Mouse (Mus musculus): ENCODE measurements around the gene Fgfr2.
A peak's percentile ranks its signal among the peaks of the same experiment; 100 is the strongest.

The Fgfr2 gene

DNA sequence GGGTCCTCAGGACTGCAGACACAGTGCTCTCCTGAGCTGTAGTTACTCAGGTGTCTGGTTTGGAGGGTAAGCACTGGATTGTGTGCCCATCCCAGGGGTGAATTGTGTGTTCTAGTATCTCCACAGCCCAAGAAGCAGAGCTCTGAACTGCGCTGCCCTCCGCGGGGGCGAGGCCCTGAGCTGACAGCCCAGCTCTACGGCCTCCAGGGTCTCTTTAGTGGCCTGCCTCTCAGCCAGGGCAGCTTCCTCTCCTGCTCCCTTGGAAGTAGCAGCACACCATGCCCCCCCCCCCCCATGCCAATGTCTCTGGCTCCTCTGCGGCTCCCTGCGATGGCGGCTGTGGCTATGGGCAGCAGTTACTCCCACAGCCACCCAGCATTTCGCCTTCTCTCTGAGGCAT lies 411.6 kb downstream of the Fgfr2 start:
- DNase-seq: no peak

DNA sequence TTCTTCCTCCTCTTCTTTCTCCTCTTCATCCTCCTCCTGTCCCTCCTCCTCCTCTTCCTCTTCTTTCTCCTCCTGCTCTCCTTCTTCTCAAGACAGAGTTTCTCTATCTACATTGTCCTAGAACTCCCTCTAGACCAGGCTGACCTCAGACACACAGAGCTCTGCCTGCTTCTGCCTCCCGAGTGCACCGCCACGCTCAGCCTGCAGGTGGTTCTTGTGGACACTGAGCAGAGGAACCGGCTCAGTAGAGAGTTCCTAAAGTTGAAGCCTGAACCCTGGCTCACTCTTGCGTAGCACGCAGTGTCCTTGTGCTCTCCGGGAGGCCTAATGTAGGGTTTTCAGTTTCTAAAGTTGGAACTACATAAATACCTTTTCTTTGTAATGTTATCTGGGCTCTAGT lies 418.0 kb downstream of the Fgfr2 start:
- no peak for DNase-seq

DNA sequence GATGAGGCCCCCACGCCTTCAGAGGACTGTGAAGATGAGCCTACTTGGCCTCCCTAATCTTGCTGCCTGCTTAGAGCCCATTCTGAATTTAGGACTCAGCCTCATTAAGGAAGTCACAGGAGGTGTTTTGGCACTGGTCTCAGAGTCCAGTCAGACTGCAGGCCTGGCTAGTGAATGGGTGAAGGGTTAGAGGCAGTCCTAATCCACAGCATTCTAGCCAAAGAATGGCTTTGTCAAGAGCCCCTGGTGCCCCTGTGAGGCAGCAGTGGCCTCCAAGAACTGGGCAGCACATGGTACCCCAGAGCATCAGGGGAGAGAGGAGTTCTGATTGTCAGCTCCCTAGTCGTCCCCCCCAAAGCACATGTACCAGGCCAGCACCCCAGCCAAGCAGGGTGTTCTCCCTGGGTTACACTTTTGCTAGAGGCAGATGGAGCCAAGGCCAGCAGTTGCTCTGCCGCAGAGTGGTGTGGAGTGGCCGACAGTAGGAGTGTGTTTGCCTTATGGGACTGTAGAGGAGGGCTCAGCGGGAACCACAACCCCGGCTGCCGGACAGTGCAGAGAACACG lies 418.8 kb downstream of the Fgfr2 start:
- no peak for DNase-seq

DNA sequence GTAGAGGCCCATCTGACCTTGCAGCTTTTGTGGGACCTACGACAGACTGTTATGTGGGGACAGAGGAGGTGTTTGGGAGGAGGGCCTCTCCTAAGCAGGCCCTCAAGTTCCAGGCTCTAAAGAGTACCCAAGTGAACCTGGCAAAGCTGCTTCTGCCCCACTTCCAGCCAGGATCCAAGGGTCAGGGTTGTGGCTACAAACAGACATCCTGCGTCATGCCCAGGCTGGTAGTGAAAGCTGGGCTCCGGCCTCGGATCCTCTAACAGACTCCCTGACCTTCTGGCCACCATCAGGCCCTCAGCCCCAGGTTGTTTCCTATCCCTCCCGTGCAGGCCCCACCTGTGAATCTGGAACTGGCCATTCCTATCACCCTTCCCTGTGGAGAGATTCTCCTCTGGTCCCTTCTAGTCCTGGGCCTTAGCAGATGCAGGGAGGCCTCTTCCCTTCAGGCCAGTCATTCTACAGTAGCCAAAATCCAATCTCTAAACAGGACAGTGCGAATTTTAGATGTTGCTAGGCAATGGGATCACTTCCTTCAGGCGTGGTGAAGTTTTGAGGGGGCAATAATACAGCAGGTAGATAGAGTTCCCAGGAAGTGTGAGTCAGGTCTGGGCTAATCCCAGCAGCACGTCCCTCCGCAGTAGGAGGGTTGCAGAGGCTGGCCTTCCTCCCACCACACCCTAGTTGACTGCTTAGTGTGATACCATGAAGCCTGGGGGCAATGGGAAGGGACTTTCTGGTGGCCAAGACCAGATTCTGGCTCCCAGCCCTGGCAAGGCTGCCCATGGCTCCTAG lies 419.4 kb downstream of the Fgfr2 start:
- no peak for DNase-seq

DNA sequence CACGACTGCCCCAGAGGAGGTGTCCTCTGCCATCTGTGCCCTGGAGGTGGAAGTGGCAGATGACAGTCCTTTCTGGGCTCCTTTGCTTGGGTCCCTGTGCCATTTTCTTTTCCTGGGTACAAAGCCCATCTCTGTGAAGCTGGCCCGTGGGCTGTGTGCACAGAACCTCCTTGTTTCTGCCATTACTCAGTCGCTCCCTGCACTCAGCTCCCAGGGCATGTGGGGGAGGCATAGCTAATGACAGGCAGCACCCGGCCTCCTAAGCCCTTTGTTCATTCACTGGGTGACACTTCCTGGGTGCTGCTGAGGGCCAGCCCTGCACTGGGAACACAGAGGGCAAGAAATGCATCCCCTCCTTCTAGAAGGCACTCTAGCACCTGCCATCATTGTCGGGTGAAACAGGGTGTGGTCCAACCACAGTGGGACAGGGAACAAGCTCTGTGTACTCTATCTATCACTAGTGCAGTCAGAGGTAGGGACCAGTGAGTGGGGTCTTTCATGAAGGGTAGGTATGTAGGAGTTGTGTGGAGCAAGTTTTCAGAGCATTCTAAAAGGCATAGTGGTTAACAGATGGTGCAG lies 420.6 kb downstream of the Fgfr2 start:
- DNase-seq: no peak

DNA sequence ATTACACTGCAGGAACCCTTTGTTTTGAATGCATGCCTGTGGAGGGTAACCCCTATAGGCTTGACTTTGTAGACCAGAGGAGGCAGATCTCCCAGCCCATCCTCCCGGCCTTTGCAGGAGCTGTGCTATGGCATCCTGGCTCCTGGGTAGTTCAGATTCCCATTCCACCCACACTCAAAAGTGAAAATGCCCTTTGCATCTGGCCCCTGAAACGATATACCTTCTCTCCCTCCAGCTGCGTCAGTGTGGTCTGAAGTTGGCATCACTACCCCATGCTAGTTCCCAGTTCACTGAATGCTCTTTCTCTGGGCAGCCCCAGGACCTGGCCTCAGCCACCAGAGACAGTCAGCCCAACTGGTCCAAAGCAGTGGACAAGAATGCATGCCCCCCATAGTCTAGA lies 421.1 kb downstream of the Fgfr2 start:
- DNase-seq: no peak

DNA sequence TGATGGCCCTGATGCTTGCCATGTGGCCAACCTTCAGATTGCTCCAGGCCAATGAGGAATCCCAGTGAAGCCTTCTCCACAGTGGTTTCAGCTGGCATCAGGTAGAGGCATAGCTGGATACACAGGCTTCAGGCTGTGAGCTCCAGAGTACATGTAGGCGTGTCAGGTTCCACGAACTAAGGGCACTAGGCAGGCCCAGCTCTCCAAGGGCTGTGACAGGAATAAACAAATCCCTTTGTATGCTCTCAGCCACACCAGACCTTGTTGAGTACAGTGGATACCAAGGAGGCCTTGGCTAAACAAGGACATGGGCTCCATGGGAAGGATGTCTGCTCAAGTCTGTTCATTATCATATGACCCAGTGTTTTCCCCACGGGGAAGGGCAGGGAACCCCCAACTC lies 421.7 kb downstream of the Fgfr2 start:
- no peak for DNase-seq

DNA sequence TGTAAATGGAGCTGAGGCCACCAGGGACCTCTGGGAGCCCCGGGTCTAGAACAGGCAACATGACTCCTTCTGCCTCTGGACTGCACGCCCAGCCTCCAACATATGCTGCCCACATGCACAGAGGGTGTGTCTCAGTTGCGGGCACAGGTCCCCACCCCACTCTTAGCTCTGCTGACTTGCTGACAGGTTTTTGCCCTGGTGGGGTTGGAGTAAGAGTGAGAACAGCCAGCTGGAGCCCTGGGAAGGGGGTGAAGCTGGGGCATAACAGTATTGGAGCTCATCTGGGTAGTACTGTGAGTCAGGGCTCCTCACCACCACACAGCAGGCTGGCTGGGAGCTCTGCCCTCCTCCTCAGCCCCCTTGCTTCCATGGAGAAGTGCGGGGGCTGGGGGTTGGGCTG lies 423.0 kb downstream of the Fgfr2 start:
- no peak for DNase-seq

DNA sequence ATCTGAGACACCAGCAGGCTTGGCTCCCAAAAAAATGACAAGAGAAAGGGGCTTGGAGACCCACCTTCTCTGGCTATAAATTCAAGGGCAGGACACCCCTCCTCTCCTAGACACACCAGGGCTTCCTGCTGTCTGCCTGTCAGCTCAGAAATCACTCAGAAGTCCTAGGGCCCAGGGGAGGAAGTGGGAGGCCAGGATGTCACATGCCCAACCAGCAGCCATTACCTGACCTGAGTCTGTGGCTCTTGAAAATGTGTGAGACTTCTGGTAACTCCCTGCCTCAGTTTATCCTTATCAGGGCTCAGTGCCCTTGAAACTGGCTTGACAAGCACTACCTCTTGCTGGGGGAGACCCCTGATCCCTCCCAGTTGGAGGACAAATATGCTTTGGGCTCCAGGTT lies 423.5 kb downstream of the Fgfr2 start:
- no peak for DNase-seq

DNA sequence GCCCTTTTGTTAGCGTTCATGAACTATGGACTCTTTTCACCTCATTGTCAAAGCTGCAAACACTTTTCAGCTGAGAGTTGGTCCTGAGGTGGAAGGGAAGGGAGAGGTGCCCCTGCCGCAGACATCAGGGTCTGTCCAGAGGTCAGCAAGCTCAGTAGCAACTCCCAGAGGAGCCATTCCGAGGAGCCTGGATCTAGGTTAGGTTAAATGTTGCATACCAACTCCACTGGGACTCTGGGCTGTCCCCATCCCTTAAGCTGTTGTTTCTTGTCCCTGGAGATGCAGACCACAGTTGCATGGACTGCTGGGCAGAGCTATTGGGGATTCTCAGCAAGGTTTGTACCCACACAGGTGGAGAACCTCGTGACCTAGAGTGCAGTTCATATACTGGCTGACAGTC lies 424.0 kb downstream of the Fgfr2 start:
- no peak for DNase-seq

DNA sequence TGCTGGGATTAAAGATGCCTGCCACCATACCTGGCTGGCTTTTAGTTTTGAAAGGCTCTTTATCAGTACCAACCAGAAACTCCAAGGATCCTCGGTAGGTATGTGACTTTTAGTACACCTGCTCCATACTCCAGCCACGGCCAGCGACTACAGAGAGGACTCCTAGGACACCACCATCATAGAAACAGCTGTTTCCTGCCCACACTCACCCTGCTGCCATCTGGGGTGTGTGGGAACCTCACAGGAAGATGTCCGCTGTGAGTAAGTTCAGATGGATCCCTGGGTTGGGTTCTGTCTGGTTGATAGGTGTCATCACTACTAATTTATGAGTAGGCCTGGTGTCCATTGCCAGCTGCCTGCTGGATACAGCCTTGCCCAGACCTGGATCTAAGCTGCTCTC lies 424.4 kb downstream of the Fgfr2 start:
- DNase-seq: no peak

DNA sequence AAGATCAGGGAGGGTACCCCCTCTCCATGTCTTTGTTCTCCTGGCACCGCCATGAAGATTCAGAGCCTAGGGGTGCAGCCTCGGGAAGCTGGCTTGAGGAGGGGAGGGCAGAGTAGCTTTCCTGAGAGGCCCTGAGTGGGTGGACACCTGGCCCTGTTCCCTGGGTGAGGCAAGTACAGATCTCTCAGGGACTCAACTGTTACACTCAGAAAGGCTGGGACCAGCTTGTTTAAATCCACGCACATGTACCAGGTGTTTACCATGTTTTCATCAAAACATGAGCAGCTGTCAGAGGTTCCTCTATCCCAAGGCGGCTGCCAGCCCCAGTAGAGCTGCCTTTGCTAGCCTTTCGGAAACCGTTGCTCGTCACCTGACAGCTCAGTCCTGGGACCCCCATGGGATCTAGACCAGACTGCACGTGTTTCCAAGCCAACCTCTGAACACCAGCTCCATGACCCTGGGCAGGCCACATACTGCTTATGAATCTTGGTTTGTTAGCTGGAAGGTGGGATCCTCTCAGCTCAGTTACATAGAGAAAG lies 425.8 kb downstream of the Fgfr2 start:
- DNase-seq: no peak

DNA sequence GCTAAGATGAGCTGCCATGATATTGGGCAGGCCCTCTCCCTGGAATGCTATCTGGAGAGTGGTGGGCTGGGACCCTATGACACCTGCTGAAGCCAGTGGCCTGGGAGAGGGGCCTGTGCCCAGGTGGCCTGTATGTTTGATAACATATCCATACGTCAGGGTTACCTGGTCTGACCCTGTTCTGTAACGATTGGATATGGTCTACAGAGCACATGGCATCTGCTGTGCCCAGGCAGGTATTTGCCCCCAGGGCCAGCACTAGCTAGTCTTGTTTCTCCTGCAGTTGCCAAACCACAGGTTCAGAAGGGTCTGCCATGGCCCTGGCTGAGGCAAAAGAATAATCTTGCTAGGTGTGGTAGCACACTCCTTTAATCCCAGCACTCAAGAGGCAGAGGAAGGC lies 429.6 kb downstream of the Fgfr2 start:
- peak; percentile 73 for DNase-seq

DNA sequence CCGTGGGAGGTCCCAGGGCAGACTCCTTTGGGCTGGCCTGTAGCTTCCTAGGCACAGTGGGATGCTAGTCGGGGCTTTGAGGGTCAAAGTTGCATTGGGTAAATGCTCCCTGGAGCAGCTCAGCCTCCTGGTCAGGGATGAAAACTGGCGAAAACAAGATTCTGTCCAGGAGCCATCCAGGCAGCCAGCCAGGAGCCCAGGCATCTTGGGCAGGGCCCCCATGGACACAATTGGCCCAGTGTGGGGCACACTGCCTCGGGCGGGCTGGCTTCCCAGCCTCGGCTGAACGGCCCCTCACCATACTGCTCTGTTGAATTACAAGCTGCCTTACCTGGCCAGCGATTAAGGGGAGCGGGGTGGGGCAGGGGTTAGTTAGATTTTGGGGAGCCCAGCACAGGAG lies 430.4 kb downstream of the Fgfr2 start:
- peak; percentile 79 for DNase-seq

DNA sequence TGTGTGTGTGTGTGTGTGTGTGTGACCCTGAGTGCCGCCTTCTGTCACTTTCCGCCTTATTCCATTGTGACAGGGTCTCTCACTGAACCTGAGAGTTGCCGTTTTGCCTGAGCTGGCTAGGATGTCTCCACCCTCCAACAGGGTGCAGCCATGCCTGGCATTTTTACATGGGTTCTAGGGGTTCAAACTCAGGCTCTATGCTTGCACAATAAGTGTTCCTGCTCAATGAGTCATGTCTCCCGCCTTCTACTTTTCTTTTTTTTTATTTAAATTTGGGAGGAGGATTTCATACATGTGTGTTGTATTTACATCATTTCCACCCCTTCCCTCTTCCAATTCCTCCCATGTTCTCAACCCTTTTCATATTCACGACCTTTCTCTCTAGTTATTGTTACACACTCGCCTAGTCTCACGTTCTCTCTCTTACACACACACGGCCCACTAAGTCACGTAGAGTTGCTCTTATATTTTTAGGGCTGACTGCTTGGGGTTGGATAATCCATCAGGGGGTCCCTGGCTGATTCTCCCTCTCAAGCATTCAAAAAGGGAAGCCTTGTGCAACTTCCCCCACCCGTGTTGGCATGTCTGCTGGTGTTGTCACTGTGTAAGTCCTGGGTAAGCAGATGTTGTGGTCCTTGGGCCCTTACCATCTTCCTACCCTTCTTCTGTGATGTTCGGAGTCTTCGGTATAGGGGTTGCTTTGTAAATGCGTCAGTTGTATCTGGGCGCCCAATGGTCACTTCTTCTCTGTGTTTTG lies 432.3 kb downstream of the Fgfr2 start:
- DNase-seq: no peak

DNA sequence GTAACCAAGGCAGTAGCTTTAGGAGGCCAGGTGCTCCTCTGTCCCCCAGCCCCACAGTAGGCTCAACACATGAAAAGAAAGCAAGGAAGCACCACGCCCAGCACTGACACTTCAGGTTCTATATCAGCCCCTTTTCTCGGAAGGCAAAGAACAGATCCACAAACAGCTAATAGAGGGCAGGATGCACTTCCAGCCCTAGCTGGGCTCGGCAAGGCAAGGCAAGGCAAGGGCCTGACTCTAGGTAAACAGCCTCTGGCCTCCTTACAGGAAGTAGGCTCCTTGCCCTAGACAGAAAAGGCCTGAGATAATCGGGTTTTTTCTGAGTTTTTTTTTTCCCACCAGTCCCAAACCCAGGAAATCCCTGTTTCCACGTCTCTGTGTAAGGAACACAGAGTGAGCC lies 433.4 kb downstream of the Fgfr2 start:
- DNase-seq: no peak

DNA sequence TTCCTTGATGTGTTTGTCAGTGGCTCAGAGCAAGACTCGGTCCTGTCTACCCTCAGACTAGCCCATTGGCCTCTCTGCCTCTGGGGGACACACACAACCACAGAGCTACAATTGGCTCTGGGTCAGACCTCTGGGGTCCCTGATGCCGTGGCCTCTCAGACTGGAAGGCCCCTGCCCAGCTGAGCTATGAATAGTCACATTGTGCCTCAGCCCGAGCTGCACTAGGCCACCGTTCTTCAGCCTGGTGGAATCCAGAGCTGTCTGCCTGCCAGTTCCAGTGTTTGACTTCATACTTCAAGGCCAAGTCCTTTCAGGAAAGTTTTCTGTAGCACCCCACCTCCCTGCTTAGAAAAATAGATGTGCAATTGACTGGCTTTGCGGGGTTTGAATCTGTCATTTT lies 434.4 kb downstream of the Fgfr2 start:
- no peak for DNase-seq

DNA sequence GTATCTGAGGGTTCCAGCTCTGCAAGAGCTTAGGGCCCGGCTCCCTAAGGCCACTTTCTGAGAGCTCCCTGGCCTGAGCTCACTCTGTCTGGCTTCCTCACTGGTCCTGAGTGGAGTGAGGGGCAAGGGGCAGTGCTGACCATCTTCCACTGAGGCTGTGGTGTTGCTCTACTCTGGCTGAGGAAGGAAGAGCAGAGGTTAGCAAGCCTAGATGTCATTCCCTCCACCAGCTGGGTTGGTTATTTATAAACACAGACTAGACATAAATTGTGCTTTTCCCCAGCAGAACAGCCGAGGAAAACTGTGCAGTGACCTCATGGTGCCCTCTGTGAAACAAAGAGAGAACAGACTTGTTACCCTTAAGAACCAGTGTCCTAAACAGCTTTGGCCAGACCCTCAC lies 435.3 kb downstream of the Fgfr2 start:
- peak; percentile 55 for DNase-seq

DNA sequence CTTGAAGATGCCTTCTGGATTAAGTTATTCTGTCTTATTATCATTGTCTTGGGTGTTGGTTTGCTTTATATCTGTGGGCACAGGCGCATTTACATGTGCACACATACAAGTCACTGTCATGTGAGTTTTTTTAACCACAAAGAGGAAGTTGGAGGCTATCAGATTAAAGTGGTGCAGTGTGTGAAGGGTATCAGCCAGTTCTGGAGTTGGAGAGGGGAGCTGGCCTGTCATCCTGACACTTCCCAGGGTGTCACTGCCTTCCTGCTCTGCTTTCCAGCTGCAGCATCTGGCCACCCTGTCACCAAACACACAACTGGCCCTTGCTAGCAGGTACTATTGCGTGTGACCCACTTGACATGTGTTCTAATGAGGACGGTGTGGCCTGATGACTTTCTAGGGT lies 436.6 kb downstream of the Fgfr2 start:
- no peak for DNase-seq

DNA sequence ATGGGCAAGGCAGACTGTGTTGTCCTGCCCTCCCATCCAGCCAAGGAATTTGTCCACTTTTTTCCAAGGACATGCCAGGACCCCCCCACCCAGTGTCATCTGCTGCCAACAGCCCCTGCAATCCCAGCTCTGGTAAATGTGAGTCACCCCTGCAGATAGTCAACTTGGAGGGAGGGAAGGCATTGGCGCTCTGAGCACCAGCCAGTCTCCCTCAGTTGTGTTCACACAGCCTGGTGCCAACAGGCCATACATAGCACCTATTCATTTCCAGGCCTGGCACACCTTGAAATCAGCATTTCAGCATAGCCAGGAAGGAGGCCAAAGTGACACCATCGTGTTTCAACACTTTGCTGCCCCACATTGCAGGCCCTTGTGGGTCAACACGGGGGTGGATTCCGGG lies 439.2 kb downstream of the Fgfr2 start:
- no peak for DNase-seq

DNA sequence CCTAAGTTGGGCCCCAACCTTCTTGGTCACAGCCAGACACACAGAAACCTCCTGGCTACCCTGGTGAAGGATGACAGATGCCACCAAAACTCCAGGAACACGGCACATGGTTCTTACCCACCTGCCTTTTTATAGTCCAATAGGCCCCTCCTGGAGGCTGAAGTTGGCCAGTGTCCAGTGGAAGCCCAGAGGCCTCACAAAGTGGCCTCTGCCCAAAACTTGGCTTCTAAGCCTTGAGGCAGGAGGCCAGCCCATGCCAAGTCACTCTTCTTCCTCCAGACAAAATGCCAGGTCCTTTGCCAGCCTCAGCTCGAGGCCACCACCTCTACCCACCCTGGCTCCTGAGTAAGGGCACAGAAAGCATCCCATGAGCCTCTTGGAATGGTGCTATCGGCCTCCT lies 440.2 kb downstream of the Fgfr2 start:
- DNase-seq: no peak

DNA sequence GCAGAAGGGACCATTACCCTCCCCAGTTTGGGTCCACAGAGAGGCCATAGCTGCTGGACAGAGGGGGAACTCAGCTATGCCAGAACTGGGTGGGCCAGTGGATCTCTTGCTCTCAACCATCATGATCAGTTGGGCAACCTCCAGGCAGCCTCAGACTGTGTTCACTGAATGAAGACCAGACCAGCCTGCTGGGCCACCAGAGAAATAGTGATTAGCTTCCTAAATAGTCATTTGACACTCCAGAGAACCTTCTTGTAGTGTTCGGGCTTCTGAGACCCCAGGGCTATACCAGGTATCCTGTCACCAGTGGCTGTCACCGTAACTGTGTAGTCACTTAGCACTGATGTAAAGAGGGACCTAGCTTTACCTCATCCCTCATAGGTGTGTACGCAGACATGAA lies 440.8 kb downstream of the Fgfr2 start:
- no peak for DNase-seq

DNA sequence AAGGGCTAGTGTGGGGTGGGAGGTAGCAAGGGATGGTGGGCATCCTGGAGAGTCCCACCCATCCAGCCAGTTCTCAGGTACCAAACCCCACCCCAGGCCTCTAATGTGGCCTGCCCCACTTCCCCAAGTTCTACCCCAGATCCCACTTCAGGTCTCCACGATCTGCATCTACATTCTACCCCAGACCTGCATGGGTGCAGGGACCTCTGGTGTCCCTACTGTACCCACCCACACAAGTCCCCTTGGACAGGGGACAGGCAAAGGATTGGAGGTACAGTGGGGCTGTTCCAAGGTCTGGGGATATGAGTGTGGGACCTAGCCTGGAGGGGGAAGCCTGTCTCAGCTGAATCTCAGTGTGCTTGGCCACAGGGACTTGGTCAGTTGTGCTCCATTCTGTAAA lies 441.3 kb downstream of the Fgfr2 start:
- no peak for DNase-seq

DNA sequence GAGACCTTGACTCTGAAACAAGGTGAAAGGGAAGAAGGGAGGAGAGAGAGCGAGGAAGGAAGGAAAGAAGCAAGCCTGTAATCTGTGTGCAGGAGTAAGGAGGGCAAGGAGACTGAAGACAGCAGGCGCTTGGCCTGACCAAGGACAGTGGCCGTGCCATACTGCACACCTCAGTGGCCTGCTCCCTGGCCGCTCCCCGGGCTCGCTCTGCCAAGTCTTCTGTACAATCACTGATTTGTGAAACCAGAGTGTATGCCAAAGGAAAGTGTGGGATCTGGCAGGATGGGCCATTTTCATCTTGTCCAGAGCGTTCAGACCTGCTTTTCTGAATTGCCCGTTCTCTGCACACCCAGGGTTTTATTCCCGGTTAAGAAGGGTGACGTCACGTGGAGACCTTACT lies 441.9 kb downstream of the Fgfr2 start:
- DNase-seq: no peak
